Mouse (Mus musculus): ENCODE results near the gene Nrsn2.

Nrsn2 gene

GRCm38 (mm10) chr2:152376345-152376741 is at the start of gene Nrsn2:
TSS of gene Nrsn2 (minus strand) at chr2:152376638.
- in situ Hi-C loops (cut with MboI, MseI): no loop called here

GRCm38 (mm10) chr2:152415786-152416185 is 39.3 kb upstream of the Nrsn2 start:
- in situ Hi-C loops (cut with MboI, MseI): no loop called here

- in situ Hi-C loops (cut with MboI, MseI): no loop called here
These were observed 38.8 kb upstream of the Nrsn2 start, which contains the start of gene 6820408C15Rik for GRCm38 (mm10) chr2:152415287-152415686. TSS of gene 6820408C15Rik (plus strand) at chr2:152415587.

- in situ Hi-C loops (cut with MboI, MseI): no loop called here
These were observed 38.2 kb upstream of the Nrsn2 start, which contains the start of gene Zcchc3 for GRCm38 (mm10) chr2:152414591-152415165. TSS of gene Zcchc3 (minus strand) at chr2:152415027.

- in situ Hi-C loops (cut with MboI, MseI): no loop called here
These were observed 37.5 kb upstream of the Nrsn2 start for GRCm38 (mm10) chr2:152413765-152414584.

GRCm38 (mm10) chr2:152413158-152413764 is 36.8 kb upstream of the Nrsn2 start:
- in situ Hi-C loops (cut with MboI, MseI): no loop called here

GRCm38 (mm10) chr2:152412526-152413157 is 36.2 kb upstream of the Nrsn2 start:
- in situ Hi-C loops (cut with MboI, MseI): no loop called here

GRCm38 (mm10) chr2:152411471-152411870 is 35.0 kb upstream of the Nrsn2 start:
- in situ Hi-C loops (cut with MboI, MseI): no loop called here

- in situ Hi-C loops (cut with MboI, MseI): no loop called here
These were observed 34.5 kb upstream of the Nrsn2 start for GRCm38 (mm10) chr2:152410971-152411371.

GRCm38 (mm10) chr2:152409781-152410180 is 33.3 kb upstream of the Nrsn2 start:
- in situ Hi-C loops (cut with MboI, MseI): no loop called here

GRCm38 (mm10) chr2:152406126-152406525 is 29.7 kb upstream of the Nrsn2 start:
- in situ Hi-C loops (cut with MboI, MseI): no loop called here

GRCm38 (mm10) chr2:152399122-152399542 is 22.7 kb upstream of the Nrsn2 start:
- in situ Hi-C loops (cut with MboI, MseI): no loop called here

GRCm38 (mm10) chr2:152398691-152399090 is 22.3 kb upstream of the Nrsn2 start:
- in situ Hi-C loops (cut with MboI, MseI): no loop called here

GRCm38 (mm10) chr2:152397680-152398435 is 21.4 kb upstream of the Nrsn2 start, which contains the start of gene Sox12:
TSS of gene Sox12 (minus strand) at chr2:152398063.
- in situ Hi-C loops (cut with MboI, MseI): no loop called here

- in situ Hi-C loops (cut with MboI, MseI): no loop called here
These were observed 20.7 kb upstream of the Nrsn2 start for GRCm38 (mm10) chr2:152397004-152397589.

GRCm38 (mm10) chr2:152396110-152397003 is 19.9 kb upstream of the Nrsn2 start:
- in situ Hi-C loops (cut with MboI, MseI): no loop called here

- in situ Hi-C loops (cut with MboI, MseI): no loop called here
These were observed 19.0 kb upstream of the Nrsn2 start for GRCm38 (mm10) chr2:152395271-152395920.

GRCm38 (mm10) chr2:152393225-152394017 is 17.0 kb upstream of the Nrsn2 start:
- in situ Hi-C loops (cut with MboI, MseI): no loop called here
